Mouse (Mus musculus) small intestine, adult 2 months (tissue): ENCODE results near the gene Hspd1. TPM values are rescaled to one million over a fixed set of nuclear protein-coding genes. Genes with fewer than 3 reads are reported as not detected.
A peak's percentile ranks its signal among the peaks of the same experiment; 100 is the strongest.

Experiments used
- H3K27ac ChIP-seq: fragments of 200-500 bp; 2 replicates; pipeline ENCODE4 v1.5.1; 2012; ENCODE audit warnings: low read depth, low read length, control low read depth, inconsistent platforms; ENCODE audit not compliant: insufficient read depth
- H3K27me3 ChIP-seq: fragments of 200-500 bp; 2 replicates; pipeline ENCODE4 v1.6.1; 2012; ENCODE audit warnings: mild to moderate bottlenecking, moderate library complexity, low read length, inconsistent platforms; ENCODE audit not compliant: control insufficient read depth, insufficient read depth
- H3K36me3 ChIP-seq: fragments of 200-500 bp; 2 replicates; pipeline ENCODE4 v1.6.1; 2012; ENCODE audit warnings: mild to moderate bottlenecking, low read length, control low read depth, inconsistent platforms; ENCODE audit not compliant: control insufficient read depth, insufficient read depth
- H3K4me1 ChIP-seq: fragments of 200-500 bp; 2 replicates; pipeline ENCODE4 v1.6.1; 2012; ENCODE audit warnings: low read length, inconsistent platforms, mixed read lengths; ENCODE audit not compliant: control insufficient read depth, insufficient read depth, insufficient read length
- H3K4me3 ChIP-seq: fragments of 200-500 bp; 2 replicates; pipeline ENCODE4 v1.5.1; 2012; ENCODE audit warnings: low read depth, mild to moderate bottlenecking, control low read depth, inconsistent platforms, low read length, moderate library complexity
- CTCF ChIP-seq: fragments of 200-500 bp; IDR thresholded peaks from 2 replicates; pipeline ENCODE4 v1.5.1; 2012; ENCODE audit warnings: low read depth, mild to moderate bottlenecking, control low read depth, inconsistent platforms, low read length, moderate library complexity, mixed read lengths; ENCODE audit not compliant: insufficient replicate concordance, insufficient read length; ENCODE audit errors: extremely low read depth
- POLR2A ChIP-seq: fragments of 200-500 bp; IDR thresholded peaks from 2 replicates; pipeline ENCODE4 v1.6.1; 2012; ENCODE audit warnings: low read depth, mild to moderate bottlenecking, control low read depth, inconsistent platforms, low read length, moderate library complexity
- WGBS: fragments of 180-500 bp; shearing (Covaris S2); methylation state at CpG from one replicate; pipeline ENCODE4 v1.1.7; 2018; 5-methylcytosine and 5-hydroxymethylcytosine counted together
- polyA plus RNA-seq: library from polyadenylated mRNA; depleted of rRNA; stranded (reverse); fragments of >200 nt; gene quantifications from 2 replicates; pipeline ENCODE4 v1.2.3, GENCODE M21; 2012; rRNA removed

Gene Hspd1
- polyA plus RNA-seq: 3.5 and 6.1 TPM in 2 replicates

DNA sequence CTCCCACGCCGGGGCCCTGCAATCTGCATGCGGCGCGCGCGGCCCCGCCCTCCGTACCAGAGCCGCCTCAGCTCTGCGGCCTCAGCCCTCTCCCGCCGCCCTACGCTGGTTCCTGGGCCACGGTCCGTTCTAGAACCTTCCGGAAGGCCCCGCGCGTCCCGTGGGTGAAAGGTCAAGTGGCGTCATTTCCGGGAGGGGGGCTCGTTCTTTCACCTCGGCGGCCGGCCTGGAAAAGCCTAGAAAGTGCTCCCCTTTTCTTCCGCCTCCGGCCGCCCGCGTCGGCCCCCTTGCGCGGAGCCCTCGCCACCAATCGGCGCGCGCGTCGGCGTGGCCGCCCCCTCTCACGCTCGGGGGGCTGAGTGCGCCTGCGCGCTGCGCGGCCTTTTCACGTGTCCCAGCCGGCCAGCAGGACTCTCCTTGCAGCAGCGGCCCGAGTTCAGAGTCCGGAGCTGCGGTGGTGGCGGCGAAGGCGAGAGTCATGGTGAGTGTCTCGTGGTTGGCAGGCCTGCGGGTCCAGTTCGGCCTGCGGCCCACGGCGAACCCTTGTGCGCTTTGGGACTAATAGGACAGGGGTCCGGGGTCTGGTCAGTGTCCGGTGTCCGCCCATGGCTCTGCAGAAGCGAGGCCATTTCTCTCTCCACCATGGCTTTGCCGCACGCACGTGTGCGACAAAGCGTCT lies at the start of gene Hspd1, which contains the start of gene Hspe1:
Hspd1 (minus strand) TSS at position 312 of the 679 bp plus-strand sequence.
Hspe1 (plus strand) TSS at position 201 of the 679 bp plus-strand sequence.
- H3K4me3 ChIP-seq: peak within 1 kb of the TSS; percentile 83
- no peaks in the 10 kb centered on the region for H3K4me1 ChIP-seq
- H3K27me3 ChIP-seq: no peaks in the 10 kb centered on the region
- no peak for TF ChIP-seq CTCF
- peak; percentile 74; the same call in 1 of the 2 replicates for TF ChIP-seq POLR2A
- H3K27ac ChIP-seq: peak within 1 kb of the TSS; percentile 80
- peaks cover 21% of the 10 kb centered on the region for H3K36me3 ChIP-seq
- WGBS: under 1% methylated on average over 75 of the region's 76 CpGs

DNA sequence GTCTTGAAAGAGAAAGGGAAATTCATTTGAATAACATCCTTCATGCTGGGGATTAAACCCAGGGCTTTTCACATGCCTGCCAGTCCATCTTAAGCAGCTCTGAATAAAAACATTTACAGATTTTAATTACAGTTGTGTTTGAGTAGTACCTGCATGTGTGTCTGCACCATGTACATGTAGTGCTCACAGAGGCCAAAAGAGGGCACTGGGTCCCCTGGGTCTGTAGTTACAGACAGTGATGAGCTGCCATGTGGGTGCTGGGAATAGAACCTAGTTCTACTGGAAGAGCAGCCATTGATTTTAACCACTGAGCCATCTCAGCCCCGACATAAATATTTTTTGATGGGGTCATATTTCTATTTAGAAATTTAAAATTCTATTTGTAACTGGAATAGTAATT lies 47.8 kb upstream of the Hspd1 start:
- Histone ChIP-seq H3K27ac (no peak overlapping the region), H3K4me3 (no peak overlapping the region), H3K4me1 (peaks cover 5% of the 10 kb centered on the region; the same call in 1 of the 2 replicates), H3K27me3 (no peaks in the 10 kb centered on the region), H3K36me3 (peaks cover 17% of the 10 kb centered on the region)
- WGBS: 100% methylated on average over 1 of the region's 1 CpGs
- TF ChIP-seq POLR2A (no peak), CTCF (no peak)

DNA sequence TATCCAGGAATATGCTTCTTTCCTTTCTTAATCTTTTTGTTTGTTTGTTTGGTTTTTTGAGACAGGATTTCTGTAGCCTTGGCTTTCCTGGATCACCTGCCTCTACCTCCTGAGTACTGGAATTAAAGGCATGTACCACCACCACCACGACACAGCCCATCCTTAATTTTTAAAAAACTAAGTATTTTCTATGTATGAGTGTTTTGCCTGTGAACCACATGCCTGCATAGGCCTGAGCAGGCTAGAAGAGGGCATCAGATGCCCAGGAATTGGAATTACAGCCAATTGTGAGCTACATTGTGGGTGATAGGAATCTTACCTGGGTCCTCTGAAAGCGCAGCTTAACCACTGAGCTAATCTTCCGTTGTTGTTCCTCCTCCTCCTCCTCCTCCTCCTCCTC lies 46.3 kb upstream of the Hspd1 start:
- Histone ChIP-seq H3K27me3 (no peaks in the 10 kb centered on the region), H3K36me3 (peaks cover 12% of the 10 kb centered on the region), H3K4me3 (no peak overlapping the region), H3K27ac (no peak overlapping the region), H3K4me1 (peaks cover 5% of the 10 kb centered on the region; the same call in 1 of the 2 replicates)
- 91% methylated on average over 3 of the region's 3 CpGs for WGBS
- TF ChIP-seq POLR2A (no peak), CTCF (no peak)

DNA sequence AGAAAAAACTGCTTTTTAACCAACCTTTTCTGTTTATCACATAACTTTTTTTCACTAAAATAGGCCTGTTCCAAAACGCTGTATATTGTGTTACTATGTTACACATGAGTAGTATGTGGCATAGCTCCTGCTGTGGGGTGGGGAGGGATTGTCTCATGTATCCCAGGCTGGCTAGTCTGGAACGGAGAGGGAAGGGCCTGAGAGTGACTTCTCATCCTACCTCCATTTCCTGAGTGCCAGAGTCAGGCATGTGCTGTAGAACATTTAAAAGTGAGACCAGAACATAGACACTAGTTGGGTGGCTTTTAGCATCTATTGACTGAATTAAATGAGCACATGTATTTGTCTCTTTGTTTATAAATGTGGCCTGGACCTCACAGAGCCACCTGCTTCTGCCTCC lies 45.1 kb upstream of the Hspd1 start:
- 37% methylated on average over 2 of the region's 2 CpGs for WGBS
- no peak for TF ChIP-seq POLR2A
- Histone ChIP-seq H3K4me3 (no peak overlapping the region), H3K27ac (no peak overlapping the region), H3K27me3 (no peaks in the 10 kb centered on the region), H3K4me1 (peaks cover 5% of the 10 kb centered on the region; the same call in 1 of the 2 replicates), H3K36me3 (peaks cover 11% of the 10 kb centered on the region)

DNA sequence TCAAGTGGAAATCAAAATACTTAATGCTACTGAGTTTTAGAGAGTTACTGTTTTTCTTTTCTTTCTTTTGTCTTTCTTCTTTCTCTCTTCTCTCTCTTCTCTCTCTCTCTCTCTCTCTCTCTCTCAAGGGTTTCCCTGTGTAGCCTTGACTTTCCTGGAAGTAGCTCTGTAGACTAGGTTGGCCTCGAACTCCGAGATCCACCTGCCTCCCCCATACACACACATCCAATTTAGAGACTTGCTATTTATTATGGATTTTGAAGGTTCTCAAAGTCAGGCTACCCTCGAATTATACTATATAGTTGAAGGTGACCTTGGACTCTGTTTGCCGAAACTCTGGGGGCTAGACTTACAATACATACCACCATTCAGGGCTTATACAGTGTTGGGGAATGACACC lies 44.3 kb upstream of the Hspd1 start:
- Histone ChIP-seq H3K27ac (0 out of 2 replicates have a peak overlapping the region, but pooled peaks have one; percentile 8), H3K4me1 (peaks cover 5% of the 10 kb centered on the region; the same call in 1 of the 2 replicates), H3K4me3 (no peak overlapping the region), H3K36me3 (peaks cover 5% of the 10 kb centered on the region; the same call in 1 of the 2 replicates), H3K27me3 (no peaks in the 10 kb centered on the region)
- no peak for TF ChIP-seq CTCF
- no peak for TF ChIP-seq POLR2A
- WGBS: 23% methylated on average over 4 of the region's 4 CpGs

DNA sequence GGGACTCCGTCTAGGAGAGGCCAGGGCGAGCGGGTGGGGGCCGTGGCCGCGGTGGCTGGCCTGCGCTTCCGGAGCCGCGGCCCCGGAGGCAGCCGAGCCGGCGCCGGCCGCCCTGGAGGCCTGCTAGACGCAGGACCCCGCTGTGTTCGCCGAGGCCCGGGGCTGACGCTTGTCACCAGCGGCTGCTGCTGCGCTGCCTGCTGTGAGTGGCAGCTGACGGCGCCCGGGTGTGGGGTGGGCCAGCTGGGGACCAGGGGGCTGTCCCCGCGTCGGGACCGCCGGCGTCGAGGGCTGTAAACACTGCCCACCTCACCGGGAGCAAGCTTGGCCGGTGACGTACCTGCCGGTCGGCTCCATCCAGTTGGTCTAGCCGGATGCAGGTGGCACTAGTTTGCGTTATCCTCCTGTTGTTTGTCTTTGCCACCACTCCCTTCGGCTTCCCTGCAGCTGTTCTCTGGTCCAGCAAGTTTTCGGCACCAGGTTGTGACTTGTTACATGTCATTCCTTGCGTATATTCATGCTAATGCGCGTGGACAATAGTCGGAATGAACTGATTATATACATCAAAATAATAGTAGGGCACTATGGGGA lies 43.5 kb upstream of the Hspd1 start:
- peak overlapping the region; percentile 91 for H3K27ac ChIP-seq
- under 1% methylated on average over 47 of the region's 47 CpGs for WGBS

DNA sequence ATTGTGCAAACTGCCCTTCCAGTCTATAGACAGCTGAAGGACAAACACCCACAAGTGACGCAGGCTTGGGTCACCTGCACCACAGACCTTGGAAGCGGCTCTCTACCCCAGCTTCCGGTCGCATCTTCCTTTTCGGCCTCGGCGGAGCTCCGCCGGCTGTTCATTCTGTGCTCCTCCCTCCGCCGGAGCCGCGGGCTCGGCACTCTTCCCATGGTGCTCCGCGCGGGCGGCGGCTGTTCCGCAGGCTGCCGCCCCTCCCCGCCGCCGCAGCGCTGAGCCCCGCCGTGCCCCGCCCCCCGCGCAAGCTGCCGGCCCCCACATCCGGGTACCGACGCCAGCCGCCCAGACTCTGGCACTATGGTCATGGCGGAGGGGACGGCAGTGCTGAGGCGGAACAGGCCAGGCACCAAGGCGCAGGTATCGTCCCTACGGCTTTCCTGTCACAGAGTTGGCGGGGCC lies 42.9 kb upstream of the Hspd1 start, which contains the start of gene Mob4:
Mob4 (plus strand) TSS at position 289 of the 459 bp plus-strand sequence.
- Histone ChIP-seq H3K36me3 (0 out of 2 replicates have a peak, but pooled peaks cover 4% of the 10 kb centered on the region), H3K27me3 (no peaks in the 10 kb centered on the region), H3K27ac (peak within 1 kb of the TSS; percentile 91), H3K4me1 (peaks cover 5% of the 10 kb centered on the region; the same call in 1 of the 2 replicates), H3K4me3 (peak within 1 kb of the TSS; percentile 93)
- TF ChIP-seq POLR2A (peak; percentile 80), CTCF (no peak)
- WGBS: under 1% methylated on average over 42 of the region's 42 CpGs

More for the DNA sequence above, 43.5 kb upstream of the Hspd1 start:
- TF ChIP-seq POLR2A (no peak), CTCF (no peak)
- Histone ChIP-seq H3K27me3 (no peaks in the 10 kb centered on the region), H3K36me3 (0 out of 2 replicates have a peak, but pooled peaks cover 4% of the 10 kb centered on the region), H3K4me3 (peak overlapping the region; percentile 93), H3K4me1 (peaks cover 5% of the 10 kb centered on the region; the same call in 1 of the 2 replicates)
